Mouse (Mus musculus) lung, adult 2 months (tissue): ENCODE data around the gene Clcn6.

Experiments
- CTCF ChIP-seq: fragments of 200-500 bp; IDR thresholded peaks from 2 replicates; pipeline ENCODE4 v1.5.1; 2011; ENCODE audit warnings: mild to moderate bottlenecking, low read length, control low read depth; ENCODE audit not compliant: insufficient read depth
- POLR2A ChIP-seq: fragments of 200-500 bp; IDR thresholded peaks from 2 replicates; pipeline ENCODE4 v1.6.1; 2011; ENCODE audit warnings: low read depth, mild to moderate bottlenecking, control low read depth, low read length, borderline replicate concordance; ENCODE audit errors: extremely low read depth

DNA sequence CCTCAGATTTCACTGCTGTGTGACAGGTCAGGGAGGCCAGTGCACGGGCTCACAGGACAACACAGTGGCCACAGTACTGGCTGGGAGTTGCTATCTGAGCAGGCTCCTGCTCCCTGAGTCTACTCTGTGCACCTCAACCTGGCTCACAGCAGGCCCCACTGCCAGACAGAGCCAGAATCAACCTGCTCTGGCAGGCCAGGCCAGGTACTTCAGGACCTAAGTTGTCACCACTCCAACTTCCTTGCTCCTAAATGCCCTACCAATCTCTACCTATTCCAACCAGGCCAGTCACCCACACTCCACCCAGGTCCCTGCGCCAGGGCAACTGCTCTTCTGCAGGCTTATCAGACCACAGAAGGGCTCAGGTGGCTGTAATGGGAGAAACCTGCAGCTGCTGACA lies 29.0 kb downstream of the Clcn6 start:
- TF ChIP-seq POLR2A (no peak), CTCF (no peak)
